Mouse (Mus musculus) kidney, adult 2 months (tissue): ENCODE results near the gene Rcor2.

Experiments used
- CTCF ChIP-seq: fragments of 200-500 bp; conservative IDR thresholded peaks from 2 replicates; pipeline ENCODE4 v1.5.1; 2011; ENCODE audit warnings: low read depth, mild to moderate bottlenecking, control low read depth, low read length, moderate library complexity, mixed read lengths; ENCODE audit not compliant: insufficient read depth, insufficient read length
- POLR2A ChIP-seq: fragments of 200-500 bp; IDR thresholded peaks from one replicate; pipeline ENCODE4 v1.6.1; 2011; ENCODE audit warnings: low read depth, low read length, control low read depth

- TF ChIP-seq POLR2A (no peak), CTCF (no peak)
These were observed 21.1 kb upstream of the Rcor2 start for GRCm38 (mm10) chr19:7246021-7246420.
